In the genomic region with DNA sequence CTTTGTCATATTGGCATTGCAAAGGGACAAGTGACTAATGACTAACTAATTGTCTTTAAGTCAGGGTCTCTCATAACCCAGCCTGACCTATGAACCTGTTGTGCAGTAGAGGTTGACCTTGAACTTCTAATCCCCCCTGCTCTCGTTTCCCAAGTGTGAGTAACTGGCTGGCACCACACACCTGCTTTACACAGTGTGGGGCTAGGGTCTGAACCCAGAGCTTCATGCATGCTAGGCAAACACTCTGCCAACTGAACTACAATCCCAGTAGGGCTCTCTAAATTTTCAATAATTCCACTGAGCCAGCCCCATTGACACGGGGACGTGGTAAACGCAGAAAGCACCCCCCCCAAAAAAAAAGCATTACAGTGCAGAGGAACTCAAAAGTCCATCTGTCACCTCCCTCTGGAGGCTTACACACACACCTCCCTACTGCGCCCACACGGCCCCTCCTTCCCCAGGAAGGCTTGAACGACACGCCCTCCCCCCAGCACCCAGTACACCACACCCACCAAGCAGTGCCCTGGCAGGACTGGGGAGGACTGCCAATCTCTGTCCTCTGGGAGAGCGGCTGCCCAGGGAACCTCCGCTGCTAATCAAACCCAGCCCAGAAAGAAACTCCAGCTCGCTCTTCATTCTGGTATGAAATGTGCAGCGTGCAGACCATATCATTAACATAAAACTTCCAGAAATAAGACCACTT, we compare ENCODE assay signal across 8 mouse cellular contexts. TPM values are rescaled to one million over a fixed set of nuclear protein-coding genes. Genes with fewer than 3 reads are reported as not detected.
A peak's percentile ranks its signal among the peaks of the same experiment; 100 is the strongest.
DNase-seq lines count a peak whose midpoint lies in the region; ATAC-seq lines count a peak whose summit lies in the region.

No protein-coding gene starts in this region.

- no peaks in the 10 kb centered on the region for H3K9me3 ChIP-seq in midbrain, embryonic 12.5 days
- no peaks in the 10 kb centered on the region for H3K9me3 ChIP-seq in midbrain, embryonic 10.5 days (replicated peaks)
- no peaks in the 10 kb centered on the region for H3K9me3 ChIP-seq in embryonic facial prominence, embryonic 12.5 days
- no peaks in the 10 kb centered on the region for H3K9me3 ChIP-seq in neural tube, embryonic 14.5 days (ENCODE audit: control insufficient read depth, low read length)

- H3K4me1 ChIP-seq in midbrain, embryonic 12.5 days, result peaks cover 60% of the 10 kb centered on the region
- H3K4me1 ChIP-seq in midbrain, embryonic 10.5 days, result peaks cover 52% of the 10 kb centered on the region
- H3K4me1 ChIP-seq in embryonic facial prominence, embryonic 12.5 days, result peaks cover 69% of the 10 kb centered on the region
- H3K4me1 ChIP-seq in neural tube, embryonic 14.5 days (ENCODE audit: control insufficient read depth, insufficient read depth, low read length), result peaks cover 37% of the 10 kb centered on the region

- H3K36me3 ChIP-seq in midbrain, embryonic 12.5 days, result no peaks in the 10 kb centered on the region
- no peaks in the 10 kb centered on the region for H3K36me3 ChIP-seq in midbrain, embryonic 10.5 days
- no peaks in the 10 kb centered on the region for H3K36me3 ChIP-seq in embryonic facial prominence, embryonic 12.5 days
- H3K36me3 ChIP-seq in neural tube, embryonic 14.5 days (ENCODE audit: control insufficient read depth, insufficient read depth, low read length), result no peaks in the 10 kb centered on the region

- no peak overlapping the region for H3K4me3 ChIP-seq in midbrain, embryonic 12.5 days
- no peak overlapping the region for H3K4me3 ChIP-seq in midbrain, embryonic 10.5 days
- no peak overlapping the region for H3K4me3 ChIP-seq in embryonic facial prominence, embryonic 12.5 days
- H3K4me3 ChIP-seq in neural tube, embryonic 14.5 days (ENCODE audit: low read depth, low read length), result no peak overlapping the region

- 57% methylated on average over 12 of the region's 12 CpGs for WGBS in midbrain, embryonic 12.5 days
- WGBS in midbrain, embryonic 10.5 days, result 75% methylated on average over 12 of the region's 12 CpGs
- WGBS in embryonic facial prominence, embryonic 12.5 days, result 25% methylated on average over 12 of the region's 12 CpGs
- 33% methylated on average over 12 of the region's 12 CpGs for whole genome bisulfite sequencing in neural tube, embryonic 14.5 days

- no peaks in the 10 kb centered on the region for H3K27me3 ChIP-seq in midbrain, embryonic 12.5 days
- peaks cover 7% of the 10 kb centered on the region; the same call in 1 of the 2 replicates for H3K27me3 ChIP-seq in midbrain, embryonic 10.5 days (ENCODE audit: low read depth, poor library complexity, severe bottlenecking)
- H3K27me3 ChIP-seq in embryonic facial prominence, embryonic 12.5 days, result no peaks in the 10 kb centered on the region
- no peaks in the 10 kb centered on the region for H3K27me3 ChIP-seq in neural tube, embryonic 14.5 days (ENCODE audit: control insufficient read depth, insufficient read depth, low read length)

- no peak for DNase-seq in midbrain, embryonic 10.5 days (ENCODE audit: low spot score)
- peak; percentile 53 to 60 for DNase-seq in heart, postnatal 14 days
- peak; percentile 60 to 72 for DNase-seq in kidney, postnatal 4 days
- no peak for DNase-seq in frontal cortex, adult 2 months (ENCODE audit: extremely low spot score in 1 of 2, low spot score in 1 of 2)

- no peak overlapping the region for H3K9ac ChIP-seq in midbrain, embryonic 12.5 days (replicated peaks)
- H3K9ac ChIP-seq in embryonic facial prominence, embryonic 12.5 days, result no peak overlapping the region
- no peak overlapping the region for H3K9ac ChIP-seq in neural tube, embryonic 14.5 days (replicated peaks; ENCODE audit: low read depth, low read length)

- H3K4me2 ChIP-seq in midbrain, embryonic 12.5 days (replicated peaks), result no peak overlapping the region
- peak overlapping the region; percentile 30 for H3K4me2 ChIP-seq in embryonic facial prominence, embryonic 12.5 days (replicated peaks)
- H3K4me2 ChIP-seq in neural tube, embryonic 14.5 days (ENCODE audit: low read depth, low read length), result no peak overlapping the region

- intact Hi-C loops in heart, postnatal 14 days (cut with DNase I), result no loop called here

- ATAC-seq in midbrain, embryonic 12.5 days (ENCODE audit: low FRiP score, low read depth), result peak; percentile 57; the same call in 1 of the 2 replicates
- ATAC-seq in embryonic facial prominence, embryonic 12.5 days (ENCODE audit: insufficient number of reproducible peaks, insufficient read depth, low FRiP score, low TSS enrichment), result peak; percentile 18
- ATAC-seq in neural tube, embryonic 14.5 days (ENCODE audit: low read depth), result 0 out of 2 replicates have a peak, but pooled peaks have one; percentile 45
- no peak for ATAC-seq in erythroid progenitor cell, adult 5-6 weeks (replicated peaks; ENCODE audit: low FRiP score, poor library complexity, severe bottlenecking)

- H3K27ac ChIP-seq in midbrain, embryonic 12.5 days (replicated peaks), result peak overlapping the region; percentile 75; the same call in 1 of the 2 replicates
- no peak overlapping the region for H3K27ac ChIP-seq in midbrain, embryonic 10.5 days (replicated peaks)
- H3K27ac ChIP-seq in embryonic facial prominence, embryonic 12.5 days, result peak overlapping the region; percentile 81
- H3K27ac ChIP-seq in neural tube, embryonic 14.5 days (ENCODE audit: low read depth, low read length), result no peak overlapping the region

RNA-seq across cellular contexts. Expression of a gene that starts 42.5 kb away (rescaled TPM):
- polyA plus RNA-seq in midbrain, embryonic 12.5 days (2016; fragmentation: Nextera tagmentation; extraction: Ambion mirVana), result 16.1 and 19.5 TPM in 2 replicates
- polyA plus RNA-seq in midbrain, embryonic 10.5 days (2016; fragmentation: Nextera tagmentation; extraction: Ambion mirVana), result 2.5 and 3.9 TPM in 2 replicates
- 39.4 and 41.5 TPM in 2 replicates for polyA plus RNA-seq in embryonic facial prominence, embryonic 12.5 days (2016; fragmentation: Nextera tagmentation; extraction: Ambion mirVana)
- 1 to 10 TPM; 1.2 to 8.6 TPM for total RNA-seq in heart, postnatal 14 days (2021)
- 38.0 and 38.2 TPM in 2 replicates for polyA plus RNA-seq in neural tube, embryonic 14.5 days (2014; fragmentation: Nextera tagmentation; extraction: Ambion mirVana)
- polyA plus RNA-seq in frontal cortex, adult 2 months (2012; rRNA removed), result 38.0 and 43.9 TPM in 2 replicates
- 0.72 and 1.3 TPM in 2 replicates for total RNA-seq in erythroid progenitor cell, adult 5-6 weeks (2015; ENCODE audit: low replicate concordance)
- total RNA-seq in erythroid progenitor cell, adult 5-6 weeks (2017; ENCODE audit: low replicate concordance), result 0.38 and 1.3 TPM in 2 replicates

Comparison
In these comparisons a context has a peak if more than half of its experiments do, and no peak if none do; other contexts are left out.
1. H3K27ac ChIP-seq: peak in midbrain, embryonic 12.5 days (single experiment) and embryonic facial prominence, embryonic 12.5 days (single experiment); none in midbrain, embryonic 10.5 days (single experiment) and neural tube, embryonic 14.5 days (single experiment).
2. DNase-seq: peak in heart, postnatal 14 days (2 of 2) and kidney, postnatal 4 days (2 of 2); none in midbrain, embryonic 10.5 days (single experiment) and frontal cortex, adult 2 months (0 of 2).